Mouse (Mus musculus): ENCODE data around the gene Vmn1r171. TPM values are rescaled to one million over a fixed set of nuclear protein-coding genes. Genes with fewer than 3 reads are reported as not detected.
"Not testable (repeated sequence)": the region's sequence is repeated elsewhere in the genome, so short reads cannot be mapped to it uniquely, and the experiment has no call there.

Vmn1r171 gene
- total RNA-seq (2014; fragmentation: Nextera tagmentation) (not detected in 2 replicates), total RNA-seq (2017) (0.23 TPM in 1 of 2 replicates, not detected in the other), polyA plus RNA-seq (2012) (not detected in 2 replicates)

DNA sequence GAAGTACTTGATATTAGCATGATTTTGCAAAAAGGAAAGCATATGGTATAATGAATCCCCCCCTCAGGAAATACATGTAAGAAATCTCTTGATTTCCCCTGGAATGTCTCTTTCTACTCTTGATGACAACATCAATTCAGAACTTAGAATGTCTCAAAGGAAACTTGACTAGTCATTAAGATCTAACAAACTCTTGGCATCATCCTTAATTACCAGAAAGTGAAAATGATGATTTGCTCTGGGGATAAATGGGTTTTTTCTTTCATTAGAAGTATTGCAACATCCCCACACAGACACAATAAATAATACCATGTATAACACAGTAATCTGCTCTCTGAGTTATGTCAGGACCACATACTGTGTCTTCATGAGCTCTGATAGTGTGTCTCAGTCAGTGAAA, at the start of gene Vmn1r171:
Gene Vmn1r171, plus strand, starts transcription at position 301 of the 400 bp plus-strand sequence.
- Histone ChIP-seq H3K4me1 (ENCODE audit: insufficient read depth, low read depth, low read length) (no peaks in the 10 kb centered on the region), H3K36me3 (replicated peaks) (no peaks in the 10 kb centered on the region), H3K9me3 (replicated peaks) (no peaks in the 10 kb centered on the region), H3K27me3 (ENCODE audit: insufficient read depth, low read length) (no peaks in the 10 kb centered on the region), H3K4me3 (ENCODE audit: low read depth, low read length) (no peak within 1 kb of the TSS)
- TF ChIP-seq POLR2AphosphoS5 (IDR thresholded peaks at IDR 0.05; ENCODE audit: insufficient replicate concordance, low read depth, low read length) (no peak), GATA1 (IDR thresholded peaks at IDR 0.05; ENCODE audit: borderline replicate concordance, low read length) (no peak), GATA2 (IDR thresholded peaks at IDR 0.05; ENCODE audit: borderline replicate concordance, low read depth, low read length) (no peak)
- DNase-seq (ENCODE audit: low spot score) (no peak), ATAC-seq (ENCODE audit: extremely low read depth, insufficient number of reproducible peaks, low FRiP score, poor library complexity, severe bottlenecking) (no peak)

DNA sequence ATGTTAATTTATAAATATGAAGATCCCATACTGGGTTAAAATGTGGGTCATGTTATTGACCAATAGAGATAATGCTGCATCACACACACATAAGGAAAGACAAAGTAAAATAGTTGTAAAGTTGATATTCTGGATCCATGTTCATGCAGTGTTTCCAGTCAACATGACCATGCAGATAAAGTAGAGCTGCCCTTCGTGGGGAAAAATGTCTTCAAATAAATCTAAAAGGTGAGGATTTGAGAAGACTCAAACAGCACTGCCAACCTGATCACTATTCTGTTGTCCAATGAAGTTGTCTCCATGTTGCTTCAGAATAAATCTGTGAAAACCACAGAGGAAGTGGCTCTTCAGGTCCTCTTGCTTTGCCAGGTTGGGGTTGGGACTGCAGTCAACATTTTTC, 24.6 kb upstream of the Vmn1r171 start, which contains the start of gene Vmn1r170:
Gene Vmn1r170, plus strand, starts transcription at position 301 of the 400 bp plus-strand sequence.
- H3K27me3 ChIP-seq (ENCODE audit: insufficient read depth, low read length); H3K4me1 ChIP-seq (ENCODE audit: insufficient read depth, low read depth, low read length); H3K9me3 ChIP-seq (replicated peaks); H3K4me3 ChIP-seq (ENCODE audit: low read depth, low read length); H3K36me3 ChIP-seq (replicated peaks); ATAC-seq (ENCODE audit: extremely low read depth, insufficient number of reproducible peaks, low FRiP score, poor library complexity, severe bottlenecking); DNase-seq (ENCODE audit: low spot score): not testable (repeated sequence)

DNA sequence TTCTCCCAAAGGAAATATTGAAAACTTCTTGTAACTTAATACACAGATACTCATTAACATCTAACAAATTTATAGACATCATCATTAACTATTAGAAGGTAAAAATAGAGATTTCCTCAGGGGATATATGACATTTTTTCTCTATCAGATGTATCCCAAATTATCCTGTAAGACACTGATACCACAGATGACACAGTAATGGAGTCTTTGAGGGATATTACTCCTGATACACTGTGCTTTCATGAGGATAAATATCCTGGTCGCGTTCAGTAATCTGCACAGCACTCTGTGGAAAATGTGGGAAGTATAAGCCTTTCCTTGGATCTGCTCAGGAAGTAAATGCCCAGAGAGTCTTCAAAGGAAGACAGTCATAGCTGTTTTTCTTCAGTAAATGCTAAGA, 27.5 kb downstream of the Vmn1r171 start, which contains the start of gene Vmn1r172:
Gene Vmn1r172, plus strand, starts transcription at position 301 of the 400 bp plus-strand sequence.
- no peak for TF ChIP-seq POLR2AphosphoS5 (IDR thresholded peaks at IDR 0.05; ENCODE audit: insufficient replicate concordance, low read depth, low read length)
- no peak for TF ChIP-seq CTCF (IDR thresholded peaks at IDR 0.05; ENCODE audit: low read depth, low read length)
- no peak for TF ChIP-seq GATA1 (IDR thresholded peaks at IDR 0.05; ENCODE audit: borderline replicate concordance, low read length)
- no peak for TF ChIP-seq GATA2 (IDR thresholded peaks at IDR 0.05; ENCODE audit: borderline replicate concordance, low read depth, low read length)
- TF ChIP-seq TAL1 (conservative IDR thresholded peaks at IDR 0.05; ENCODE audit: low read depth, low read length), result no peak
- ATAC-seq (ENCODE audit: extremely low read depth, insufficient number of reproducible peaks, low FRiP score, poor library complexity, severe bottlenecking), result no peak

More for the DNA sequence above, 27.5 kb downstream of the Vmn1r171 start, which contains the start of gene Vmn1r172:
- Histone ChIP-seq H3K27me3 (ENCODE audit: insufficient read depth, low read length) (no peaks in the 10 kb centered on the region), H3K36me3 (replicated peaks) (no peaks in the 10 kb centered on the region), H3K4me3 (ENCODE audit: low read depth, low read length) (no peak within 1 kb of the TSS), H3K9me3 (replicated peaks) (no peaks in the 10 kb centered on the region), H3K4me1 (ENCODE audit: insufficient read depth, low read depth, low read length) (no peaks in the 10 kb centered on the region)
- DNase-seq (ENCODE audit: low spot score), result no peak

Other genes starting within 250 kb of the Vmn1r171 start
- not detected in 2 replicates for gene Nlrp5, start 244.8 kb upstream of the Vmn1r171 start, total RNA-seq (2014; fragmentation: Nextera tagmentation)
- gene Nlrp5, start 244.8 kb upstream of the Vmn1r171 start, total RNA-seq (2017), result 0.05 and 0.06 TPM in 2 replicates
- gene Nlrp5, start 244.8 kb upstream of the Vmn1r171 start, polyA plus RNA-seq (2012), result not detected in 2 replicates
- gene Vmn1r167, start 123.5 kb upstream of the Vmn1r171 start, total RNA-seq (2014; fragmentation: Nextera tagmentation), result not detected in 2 replicates
- 0.05 TPM in 1 of 2 replicates, not detected in the other for gene Vmn1r167, start 123.5 kb upstream of the Vmn1r171 start, total RNA-seq (2017)
- gene Vmn1r167, start 123.5 kb upstream of the Vmn1r171 start, polyA plus RNA-seq (2012), result not detected in 2 replicates
- gene Vmn1r168, start 91.0 kb upstream of the Vmn1r171 start, total RNA-seq (2014; fragmentation: Nextera tagmentation), result not detected in 2 replicates
- gene Vmn1r168, start 91.0 kb upstream of the Vmn1r171 start, total RNA-seq (2017), result 0.17 and 0.60 TPM in 2 replicates
- gene Vmn1r168, start 91.0 kb upstream of the Vmn1r171 start, polyA plus RNA-seq (2012), result not detected in 2 replicates
- gene Vmn1r169, start 55.2 kb upstream of the Vmn1r171 start, total RNA-seq (2014; fragmentation: Nextera tagmentation), result not detected in 2 replicates
- 0.11 TPM in 1 of 2 replicates, not detected in the other for gene Vmn1r169, start 55.2 kb upstream of the Vmn1r171 start, total RNA-seq (2017)
- gene Vmn1r169, start 55.2 kb upstream of the Vmn1r171 start, polyA plus RNA-seq (2012), result not detected in 2 replicates
- not detected in 2 replicates for gene Vmn1r170, start 24.5 kb upstream of the Vmn1r171 start, total RNA-seq (2014; fragmentation: Nextera tagmentation)
- not detected in 2 replicates for gene Vmn1r170, start 24.5 kb upstream of the Vmn1r171 start, total RNA-seq (2017)
- gene Vmn1r170, start 24.5 kb upstream of the Vmn1r171 start, polyA plus RNA-seq (2012), result not detected in 2 replicates
- gene Vmn1r172, start 27.6 kb downstream of the Vmn1r171 start, total RNA-seq (2014; fragmentation: Nextera tagmentation), result not detected in 2 replicates
- gene Vmn1r172, start 27.6 kb downstream of the Vmn1r171 start, total RNA-seq (2017), result 0.11 TPM in 1 of 2 replicates, not detected in the other
- gene Vmn1r172, start 27.6 kb downstream of the Vmn1r171 start, polyA plus RNA-seq (2012), result not detected in 2 replicates
- gene Vmn1r173, start 70.0 kb downstream of the Vmn1r171 start, total RNA-seq (2014; fragmentation: Nextera tagmentation), result not detected in 2 replicates
- 0.05 and 0.12 TPM in 2 replicates for gene Vmn1r173, start 70.0 kb downstream of the Vmn1r171 start, total RNA-seq (2017)
- not detected in 2 replicates for gene Vmn1r173, start 70.0 kb downstream of the Vmn1r171 start, polyA plus RNA-seq (2012)
- gene Vmn1r174, start 121.5 kb downstream of the Vmn1r171 start, total RNA-seq (2014; fragmentation: Nextera tagmentation), result not detected in 2 replicates
- 0.06 and 0.60 TPM in 2 replicates for gene Vmn1r174, start 121.5 kb downstream of the Vmn1r171 start, total RNA-seq (2017)
- not detected in 2 replicates for gene Vmn1r174, start 121.5 kb downstream of the Vmn1r171 start, polyA plus RNA-seq (2012)
- gene Vmn1r175, start 179.9 kb downstream of the Vmn1r171 start, total RNA-seq (2014; fragmentation: Nextera tagmentation), result not detected in 2 replicates
- gene Vmn1r175, start 179.9 kb downstream of the Vmn1r171 start, total RNA-seq (2017), result 0.27 TPM in 1 of 2 replicates, not detected in the other
- not detected in 2 replicates for gene Vmn1r175, start 179.9 kb downstream of the Vmn1r171 start, polyA plus RNA-seq (2012)
- not detected in 2 replicates for gene Vmn1r176, start 206.7 kb downstream of the Vmn1r171 start, total RNA-seq (2014; fragmentation: Nextera tagmentation)
- 0.05 TPM in 1 of 2 replicates, not detected in the other for gene Vmn1r176, start 206.7 kb downstream of the Vmn1r171 start, total RNA-seq (2017)
- not detected in 2 replicates for gene Vmn1r176, start 206.7 kb downstream of the Vmn1r171 start, polyA plus RNA-seq (2012)
- not detected in 2 replicates for gene Vmn1r177, start 235.7 kb downstream of the Vmn1r171 start, total RNA-seq (2014; fragmentation: Nextera tagmentation)
- gene Vmn1r177, start 235.7 kb downstream of the Vmn1r171 start, total RNA-seq (2017), result not detected in 2 replicates
- gene Vmn1r177, start 235.7 kb downstream of the Vmn1r171 start, polyA plus RNA-seq (2012), result not detected in 2 replicates

Measured in G1E (cell line).